10 mouse cellular contexts compared by ENCODE assay signal in the genomic region with DNA sequence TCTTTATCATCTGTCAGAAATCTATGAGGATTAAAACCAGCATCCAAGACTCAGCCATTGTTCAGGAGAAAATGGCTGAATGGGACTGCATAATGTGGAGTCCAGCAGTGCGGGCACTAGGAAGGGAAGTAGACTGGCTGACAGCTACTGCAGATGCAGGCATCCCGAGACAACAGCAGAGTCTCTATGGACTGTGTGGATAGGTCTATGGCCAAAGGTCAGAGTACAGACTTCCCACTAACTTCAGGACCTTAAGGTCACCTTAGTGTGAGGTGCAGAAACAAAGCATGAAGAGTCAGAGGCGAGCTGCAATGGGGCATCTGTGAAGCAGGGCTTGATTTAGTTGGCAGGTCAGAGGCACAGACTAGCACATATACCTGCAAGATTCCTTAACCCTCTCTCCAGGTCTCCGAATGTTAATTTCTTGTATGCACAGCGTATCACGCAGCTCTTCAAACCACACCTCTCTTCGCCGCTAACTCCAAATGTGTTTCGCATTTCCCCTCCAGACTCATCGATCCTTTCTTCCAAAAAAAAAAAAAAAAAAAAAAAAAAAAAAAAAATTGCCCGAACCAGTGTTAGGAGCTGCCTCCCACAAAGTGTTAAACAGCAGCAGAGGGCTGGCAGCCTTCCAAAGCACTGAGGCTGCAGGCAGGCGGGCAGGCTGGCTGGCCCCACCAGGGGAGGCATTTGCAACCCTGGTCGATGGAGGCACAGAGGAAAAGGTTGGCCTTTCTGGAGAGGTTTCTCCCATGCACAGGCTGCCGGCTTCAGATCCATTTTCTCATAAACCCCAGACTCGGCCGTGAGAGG.
DNase-seq lines count a peak whose midpoint lies in the region; ATAC-seq lines count a peak whose summit lies in the region.
"Had no signal": no experiment of that assay in that cellular context is flagged by ENCODE, and none has a peak within 500 bp of the region (broad histone marks: within the 10 kb centered on the region; RNA-seq: fewer than 3 reads in every experiment).

No protein-coding gene starts in this region.

- H3K4me1 ChIP-seq in heart, embryonic 12.5 days (replicated peaks) = peaks cover 25% of the 10 kb centered on the region
- peaks cover 21% of the 10 kb centered on the region for H3K4me1 ChIP-seq in embryonic facial prominence, embryonic 10.5 days
- peaks cover 26% of the 10 kb centered on the region for H3K4me1 ChIP-seq in hindbrain, embryonic 13.5 days (replicated peaks)
- H3K4me1 ChIP-seq in stomach, embryonic 15.5 days = peaks cover 13% of the 10 kb centered on the region

- peak overlapping the region; percentile 76 for H3K27ac ChIP-seq in heart, embryonic 12.5 days (ENCODE audit: poor library complexity, severe bottlenecking)
- peak overlapping the region; percentile 69 for H3K27ac ChIP-seq in embryonic facial prominence, embryonic 10.5 days (replicated peaks)
- H3K27ac ChIP-seq in hindbrain, embryonic 13.5 days = peak overlapping the region; percentile 90
- 0 out of 2 replicates have a peak overlapping the region, but pooled peaks have one; percentile 9 for H3K27ac ChIP-seq in stomach, embryonic 15.5 days

- H3K4me2 ChIP-seq in heart, embryonic 12.5 days = peak overlapping the region; percentile 44
- peak overlapping the region; percentile 30 for H3K4me2 ChIP-seq in hindbrain, embryonic 13.5 days
- peak overlapping the region; percentile 6; the same call in 1 of the 2 replicates for H3K4me2 ChIP-seq in stomach, embryonic 15.5 days

- no peak for DNase-seq in heart, adult 9 months (ENCODE audit: low spot score in 2 of 2)
- DNase-seq in embryonic facial prominence, embryonic 10.5 days (ENCODE audit: low spot score) = peak; percentile 46
- DNase-seq in left cerebral cortex, adult 11 months (ENCODE audit: low spot score) = peak; percentile 27
- peak; percentile 60 for DNase-seq in mesoderm, embryonic 11.5 days (ENCODE audit: low read depth, low spot score)
- no peak for DNase-seq in spleen, adult 18-20 months

- 22% methylated on average over 16 of the region's 16 CpGs for WGBS in heart, embryonic 12.5 days
- 35% methylated on average over 16 of the region's 16 CpGs for WGBS in embryonic facial prominence, embryonic 10.5 days
- 13% methylated on average over 16 of the region's 16 CpGs for WGBS in hindbrain, embryonic 13.5 days
- WGBS in stomach, embryonic 15.5 days = 24% methylated on average over 16 of the region's 16 CpGs

- H3K9me3 ChIP-seq in heart, embryonic 12.5 days (replicated peaks) = no peaks in the 10 kb centered on the region
- H3K9me3 ChIP-seq in embryonic facial prominence, embryonic 10.5 days = no peaks in the 10 kb centered on the region
- no peaks in the 10 kb centered on the region for H3K9me3 ChIP-seq in hindbrain, embryonic 13.5 days
- no peaks in the 10 kb centered on the region for H3K9me3 ChIP-seq in stomach, embryonic 15.5 days

- peaks cover 15% of the 10 kb centered on the region; the same call in 1 of the 2 replicates for H3K27me3 ChIP-seq in heart, embryonic 12.5 days (replicated peaks)
- no peaks in the 10 kb centered on the region for H3K27me3 ChIP-seq in embryonic facial prominence, embryonic 10.5 days (replicated peaks; ENCODE audit: low read depth, poor library complexity, severe bottlenecking)
- no peaks in the 10 kb centered on the region for H3K27me3 ChIP-seq in hindbrain, embryonic 13.5 days
- no peaks in the 10 kb centered on the region for H3K27me3 ChIP-seq in stomach, embryonic 15.5 days (replicated peaks)

- no peaks in the 10 kb centered on the region for H3K36me3 ChIP-seq in heart, embryonic 12.5 days
- H3K36me3 ChIP-seq in embryonic facial prominence, embryonic 10.5 days (replicated peaks) = no peaks in the 10 kb centered on the region
- H3K36me3 ChIP-seq in hindbrain, embryonic 13.5 days = no peaks in the 10 kb centered on the region
- H3K36me3 ChIP-seq in stomach, embryonic 15.5 days = no peaks in the 10 kb centered on the region
- H3K36me3 ChIP-seq: G1E had no signal

- ATAC-seq in heart, embryonic 12.5 days (ENCODE audit: insufficient number of reproducible peaks, low FRiP score) = peak; percentile 61
- ATAC-seq in hindbrain, embryonic 13.5 days (ENCODE audit: low FRiP score) = peak; percentile 51; the same call in 1 of the 2 replicates
- peak; percentile 70 for ATAC-seq in stomach, embryonic 15.5 days (ENCODE audit: insufficient read depth, low FRiP score, low read depth)

- no peak overlapping the region for H3K9ac ChIP-seq in heart, embryonic 12.5 days
- peak overlapping the region; percentile 53; the same call in 1 of the 2 replicates for H3K9ac ChIP-seq in hindbrain, embryonic 13.5 days
- no peak overlapping the region for H3K9ac ChIP-seq in stomach, embryonic 15.5 days

- H3K4me3 ChIP-seq in heart, embryonic 12.5 days = no peak overlapping the region
- no peak overlapping the region for H3K4me3 ChIP-seq in embryonic facial prominence, embryonic 10.5 days
- no peak overlapping the region for H3K4me3 ChIP-seq in hindbrain, embryonic 13.5 days
- H3K4me3 ChIP-seq in stomach, embryonic 15.5 days (replicated peaks) = no peak overlapping the region
- H3K4me3 ChIP-seq: myocyte had no signal

Comparison
In these comparisons a context has a peak if more than half of its experiments do, and no peak if none do; other contexts are left out.
1. H3K27ac ChIP-seq: peak in every context shown above with its lines; median percentile 90 in hindbrain, embryonic 13.5 days; 76 in heart, embryonic 12.5 days; 69 in embryonic facial prominence, embryonic 10.5 days; 9 in stomach, embryonic 15.5 days.
2. DNase-seq: peak in embryonic facial prominence, embryonic 10.5 days (single experiment), left cerebral cortex, adult 11 months (single experiment) and mesoderm, embryonic 11.5 days (single experiment); none in heart, adult 9 months (0 of 2) and spleen, adult 18-20 months (0 of 2).
3. Peak in every context shown above with its lines, with median percentiles within 50 percentile points of each other: ATAC-seq and H3K4me2 ChIP-seq.